Mouse (Mus musculus): ENCODE measurements around the gene Plac8.
A peak's percentile ranks its signal among the peaks of the same experiment; 100 is the strongest.

Gene Plac8

GRCm38 (mm10) chr5:100526164-100526563, 45.9 kb downstream of the Plac8 start:
- peak; percentile 59 for DNase-seq

DNA sequence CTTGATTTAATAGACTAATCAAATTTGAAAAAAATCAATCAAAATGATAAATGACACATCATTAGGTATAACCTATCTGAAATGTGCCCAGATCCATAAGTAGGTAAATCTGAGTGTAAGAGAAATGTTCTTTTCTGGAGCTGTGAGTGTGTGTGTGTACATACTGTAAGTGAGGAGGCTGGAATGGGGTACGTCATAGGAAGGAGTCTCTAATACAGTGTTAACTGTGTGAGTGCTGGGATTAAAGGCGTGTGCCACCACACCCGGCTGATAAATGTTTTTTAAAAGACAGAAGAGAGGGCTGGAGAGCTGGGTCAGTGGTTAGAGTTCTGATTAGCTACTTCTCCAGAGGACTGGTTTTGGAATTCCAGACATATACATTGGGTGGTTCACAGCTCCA, 46.4 kb downstream of the Plac8 start:
- DNase-seq = no peak

GRCm38 (mm10) chr5:100524921-100525320, 47.1 kb downstream of the Plac8 start:
- DNase-seq = no peak

- no peak for DNase-seq
Observed at GRCm38 (mm10) chr5:100523331-100523730, 48.7 kb downstream of the Plac8 start.

DNA sequence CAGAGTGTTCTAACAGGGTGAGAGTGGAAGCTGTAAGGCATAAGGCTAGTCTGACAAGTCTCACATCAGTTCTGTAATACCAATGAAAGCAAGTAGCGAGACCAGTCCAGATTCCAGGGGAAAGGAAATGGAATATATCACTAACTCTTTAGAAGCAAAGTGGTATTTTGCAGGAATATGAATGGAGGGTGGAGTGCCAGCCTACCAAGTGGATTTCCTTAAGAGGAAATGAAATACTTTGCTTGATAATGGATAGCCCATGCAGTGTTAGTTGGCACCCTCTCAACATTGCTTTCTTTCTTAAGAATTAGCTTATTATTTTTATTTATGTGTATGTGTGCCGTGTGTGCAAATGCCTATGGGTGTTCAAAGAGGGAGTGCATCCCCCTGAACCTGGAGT, 51.8 kb downstream of the Plac8 start:
- no peak for DNase-seq

DNA sequence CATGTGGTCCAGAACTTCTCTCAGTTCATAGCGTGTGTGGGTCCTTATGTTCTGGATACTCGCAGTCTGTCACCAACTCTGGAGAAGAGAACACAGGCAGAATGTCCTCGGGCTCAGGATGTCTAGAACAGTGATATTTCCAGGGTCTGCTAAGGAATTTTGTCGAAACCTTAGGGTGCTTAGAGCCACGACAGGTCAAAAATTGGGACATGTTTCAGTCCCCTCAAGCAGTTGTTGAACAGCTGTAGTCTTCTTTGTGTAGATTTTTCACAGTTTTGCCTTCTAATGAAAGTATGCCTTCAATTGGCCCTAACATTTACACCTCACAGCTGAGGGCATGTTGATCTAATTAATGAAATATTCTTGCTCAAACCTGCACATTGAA, 53.0 kb downstream of the Plac8 start:
- DNase-seq = no peak

GRCm38 (mm10) chr5:100518049-100519026, 53.7 kb downstream of the Plac8 start, which contains the start of gene Cops4:
TSS of gene Cops4 (plus strand) at chr5:100518309.
- peak; percentile 97 for DNase-seq

- no peak for DNase-seq
Observed at GRCm38 (mm10) chr5:100512576-100512975, 59.5 kb downstream of the Plac8 start.

DNA sequence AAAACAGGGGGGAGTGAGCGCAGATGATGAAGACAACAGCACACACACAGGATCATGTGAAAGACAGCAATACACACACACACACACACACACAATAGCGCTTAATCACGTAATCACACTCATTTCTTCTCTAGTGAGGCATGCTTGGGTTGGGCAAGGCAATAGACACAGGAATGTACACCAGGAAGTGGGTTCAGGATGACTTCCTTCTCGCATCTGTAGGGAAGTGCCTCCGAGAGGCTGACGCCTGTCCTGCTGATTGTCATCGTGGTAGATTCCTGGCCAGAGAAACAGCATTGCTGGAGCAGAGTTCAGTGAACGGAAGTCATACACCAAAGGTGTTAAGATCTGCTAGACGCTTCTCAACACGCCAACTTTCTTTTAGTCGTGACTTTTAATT, 62.8 kb downstream of the Plac8 start:
- DNase-seq = peak; percentile 16

Measured in thymus, postnatal 14 days (tissue).